Mouse (Mus musculus): Measurements from ENCODE around the gene Emp3. TPM values are rescaled to one million over a fixed set of nuclear protein-coding genes. Genes with fewer than 3 reads are reported as not detected.
"Not testable (repeated sequence)": the region's sequence is repeated elsewhere in the genome, so short reads cannot be mapped to it uniquely, and the experiment has no call there.

Gene Emp3
- polyA plus RNA-seq, 1 experiment from 2014 or later: 16.6 TPM

DNA sequence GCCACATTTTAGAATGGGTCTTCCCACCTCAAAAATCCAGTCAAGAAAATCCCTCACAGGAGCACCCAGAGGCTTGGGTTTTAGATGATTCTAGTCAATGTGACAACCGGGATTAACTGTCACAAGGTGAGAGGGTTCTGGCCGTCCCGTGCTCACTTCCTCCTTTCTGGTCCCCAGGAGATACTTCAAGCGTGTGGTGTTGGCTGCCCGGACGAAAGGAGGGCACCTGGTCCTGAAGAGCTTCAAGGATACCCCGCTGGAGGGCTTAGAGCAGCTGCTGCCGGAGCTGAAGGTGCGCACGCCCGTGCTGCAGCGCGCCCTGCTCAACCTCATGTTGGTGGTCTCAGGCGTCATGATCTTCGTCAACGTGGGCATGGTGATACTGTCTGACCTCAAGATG is 12.1 kb downstream of the Emp3 start:
- no peak for ATAC-seq
- no peaks in the 10 kb centered on the region for H3K4me1 ChIP-seq
- WGBS: 92% methylated on average over 16 of the region's 16 CpGs

DNA sequence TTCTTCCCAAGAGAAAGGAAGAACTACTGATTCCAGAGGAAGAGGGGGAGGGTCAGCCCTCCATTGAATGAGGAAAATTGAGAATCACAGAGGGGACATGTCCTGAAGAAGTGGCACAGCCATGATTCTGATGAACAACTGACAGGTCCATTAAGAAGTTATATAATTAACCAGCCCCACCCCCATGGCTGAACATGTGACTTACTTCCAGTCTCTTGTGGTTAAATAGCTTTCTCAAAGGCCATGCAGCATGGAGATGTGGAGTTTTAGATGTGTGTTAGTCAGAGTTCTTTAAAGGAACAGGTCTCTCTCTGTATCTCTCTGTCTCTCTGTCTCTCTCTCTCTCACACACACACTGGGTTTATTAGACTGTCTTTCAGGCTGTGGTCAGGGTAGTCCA is 12.8 kb downstream of the Emp3 start:
- Histone ChIP-seq H3K27ac (no peak overlapping the region), H3K36me3 (ENCODE audit: poor library complexity, severe bottlenecking) (peaks cover 28% of the 10 kb centered on the region), H3K27me3 (no peaks in the 10 kb centered on the region), H3K9me3 (replicated peaks) (no peaks in the 10 kb centered on the region), H3K9ac (no peak overlapping the region), H3K4me1 (no peaks in the 10 kb centered on the region), H3K4me3 (no peak overlapping the region), H3K4me2 (no peak overlapping the region)
- no peak for ATAC-seq

More for the DNA sequence above, 12.1 kb downstream of the Emp3 start:
- H3K9me3 ChIP-seq (replicated peaks): no peaks in the 10 kb centered on the region
- H3K9ac ChIP-seq: no peak overlapping the region
- no peak overlapping the region for H3K27ac ChIP-seq
- no peak overlapping the region for H3K4me2 ChIP-seq
- peaks cover 28% of the 10 kb centered on the region for H3K36me3 ChIP-seq (ENCODE audit: poor library complexity, severe bottlenecking)
- H3K27me3 ChIP-seq: no peaks in the 10 kb centered on the region
- H3K4me3 ChIP-seq: no peak overlapping the region

DNA sequence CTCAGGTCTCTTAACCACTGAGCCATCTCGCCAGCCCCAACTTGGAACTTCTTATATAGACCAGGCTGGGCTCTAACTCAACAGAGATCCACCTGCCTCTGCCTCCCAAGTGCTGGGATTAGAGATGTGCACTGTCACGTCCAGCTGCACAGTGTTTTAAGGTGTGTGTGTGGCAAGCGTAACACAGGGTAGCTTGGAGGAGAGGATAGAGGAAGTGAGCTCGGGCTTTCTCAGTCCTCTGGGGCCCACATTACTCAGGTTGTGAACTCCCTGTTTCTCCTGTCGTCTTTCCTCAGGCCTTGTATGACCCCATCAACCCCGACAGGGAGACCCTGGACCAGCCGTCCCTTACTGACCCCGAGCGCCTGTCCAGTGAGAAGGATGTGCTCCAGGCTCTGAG is 14.6 kb downstream of the Emp3 start:
- Histone ChIP-seq H3K4me1 (no peaks in the 10 kb centered on the region), H3K9me3 (replicated peaks) (no peaks in the 10 kb centered on the region), H3K9ac (no peak overlapping the region), H3K36me3 (ENCODE audit: poor library complexity, severe bottlenecking) (peaks cover 25% of the 10 kb centered on the region), H3K27ac (no peak overlapping the region), H3K4me2 (no peak overlapping the region), H3K27me3 (no peaks in the 10 kb centered on the region), H3K4me3 (no peak overlapping the region)
- WGBS: 92% methylated on average over 9 of the region's 9 CpGs
- no peak for ATAC-seq

DNA sequence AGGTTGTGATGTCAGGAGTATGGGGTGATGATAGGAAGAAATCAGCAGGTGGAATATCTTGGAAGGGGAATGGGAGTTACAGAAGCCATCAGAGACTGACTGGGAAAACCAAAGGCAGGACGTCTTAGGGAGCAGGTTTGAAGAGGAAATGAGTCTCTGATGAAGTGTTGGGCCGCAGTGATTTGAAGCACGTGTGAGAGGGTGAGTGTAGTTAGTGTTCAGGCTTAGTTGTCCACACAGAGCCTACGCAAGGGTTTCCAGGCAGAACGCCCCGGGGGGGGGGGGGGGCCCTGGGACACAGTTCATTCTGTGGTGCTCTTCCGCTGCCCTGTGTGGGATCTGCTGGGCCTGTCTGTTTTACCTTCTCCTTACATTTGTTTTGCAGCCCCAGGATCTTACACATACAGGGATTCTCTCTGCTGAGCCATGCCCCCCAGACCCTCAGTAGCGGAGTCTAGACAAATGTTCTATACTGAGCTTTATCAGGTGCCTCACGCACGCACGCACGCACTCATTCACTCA is 18.7 kb downstream of the Emp3 start:
- H3K9ac ChIP-seq: no peak overlapping the region
- ATAC-seq: no peak
- H3K9me3 ChIP-seq (replicated peaks): no peaks in the 10 kb centered on the region
- WGBS: 78% methylated on average over 12 of the region's 12 CpGs
- no peak overlapping the region for H3K4me2 ChIP-seq
- H3K4me3 ChIP-seq: no peak overlapping the region
- peaks cover 7% of the 10 kb centered on the region for H3K4me1 ChIP-seq
- no peaks in the 10 kb centered on the region for H3K27me3 ChIP-seq
- no peaks in the 10 kb centered on the region; the same call in 1 of the 2 replicates for H3K36me3 ChIP-seq (ENCODE audit: poor library complexity, severe bottlenecking)
- peak overlapping the region; percentile 25; the same call in 1 of the 2 replicates for H3K27ac ChIP-seq

DNA sequence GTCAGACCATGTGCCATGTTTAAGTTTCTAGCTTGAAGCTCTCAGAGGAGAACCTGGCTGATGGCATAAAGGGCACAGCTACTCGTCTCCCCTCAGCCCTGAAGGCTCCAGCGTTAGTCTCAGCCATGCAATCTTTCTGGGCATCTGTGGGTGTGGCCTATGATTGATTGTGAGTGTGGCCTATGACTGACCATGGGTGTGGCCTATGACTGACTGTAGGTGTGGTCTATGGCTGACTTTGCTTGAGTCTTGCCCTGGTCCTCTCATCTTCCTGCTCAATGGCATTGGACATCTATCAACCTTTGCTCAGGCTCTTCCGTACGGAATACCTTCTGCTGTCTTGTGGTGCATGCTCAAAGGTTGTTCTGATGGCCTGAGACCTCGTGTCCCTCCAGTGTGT is 19.6 kb downstream of the Emp3 start:
- no peak overlapping the region for H3K9ac ChIP-seq
- no peak for ATAC-seq
- H3K27ac ChIP-seq: no peak overlapping the region
- no peaks in the 10 kb centered on the region for H3K27me3 ChIP-seq
- no peaks in the 10 kb centered on the region for H3K9me3 ChIP-seq (replicated peaks)
- WGBS: 68% methylated on average over 5 of the region's 5 CpGs
- H3K4me2 ChIP-seq: no peak overlapping the region
- H3K4me1 ChIP-seq: peaks cover 12% of the 10 kb centered on the region
- H3K4me3 ChIP-seq: no peak overlapping the region
- no peaks in the 10 kb centered on the region for H3K36me3 ChIP-seq (ENCODE audit: poor library complexity, severe bottlenecking)

DNA sequence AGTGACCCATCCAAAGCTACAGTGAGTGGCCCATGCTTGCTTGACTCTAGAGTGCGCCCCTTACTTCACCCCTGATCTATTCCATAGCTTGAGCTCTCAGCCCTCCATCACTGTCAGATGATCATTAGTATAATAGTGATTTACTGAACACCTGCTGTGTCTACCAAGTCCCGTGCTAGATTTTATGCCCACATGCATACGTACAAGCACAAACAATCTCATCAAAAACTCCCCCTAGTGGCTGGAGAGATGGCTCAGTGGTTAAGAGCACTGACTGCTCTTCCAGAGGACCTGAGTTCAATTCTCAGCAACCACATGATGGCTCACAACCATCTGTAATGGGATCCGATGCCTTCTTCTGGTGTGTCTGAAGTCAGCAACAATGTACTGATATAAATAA is 23.1 kb downstream of the Emp3 start:
- WGBS: 53% methylated on average over 4 of the region's 4 CpGs
- H3K4me3 ChIP-seq: not testable (repeated sequence)

DNA sequence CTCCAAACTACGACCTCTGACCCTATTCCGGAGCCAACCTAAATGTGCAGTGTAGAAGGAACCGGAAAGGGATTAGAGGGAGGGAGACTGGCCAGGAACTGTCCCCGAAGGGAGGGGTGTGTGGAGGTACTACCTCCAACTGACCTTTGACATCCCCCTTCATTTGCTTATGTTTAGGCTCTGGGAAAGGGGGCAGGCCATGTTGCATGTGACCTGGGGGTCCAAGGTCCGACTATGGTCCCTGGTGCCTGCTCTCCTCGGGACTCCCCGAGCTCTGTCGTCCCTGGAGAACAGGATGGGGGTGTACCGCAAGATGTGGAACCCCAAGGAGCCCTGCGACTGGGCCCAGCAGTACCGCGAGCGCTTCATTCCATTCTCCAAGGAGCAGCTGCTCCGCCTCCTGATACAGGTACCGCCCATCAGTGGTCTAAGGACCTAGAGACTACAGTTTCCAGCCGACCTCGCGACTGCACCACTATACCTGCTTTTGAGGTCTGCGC is 23.9 kb downstream of the Emp3 start:
- ATAC-seq: peak; percentile 64
- Histone ChIP-seq H3K4me3 (peak overlapping the region; percentile 51), H3K4me1 (peaks cover 12% of the 10 kb centered on the region), H3K9me3 (replicated peaks) (no peaks in the 10 kb centered on the region), H3K4me2 (peak overlapping the region; percentile 89), H3K27ac (peak overlapping the region; percentile 37), H3K36me3 (ENCODE audit: poor library complexity, severe bottlenecking) (no peaks in the 10 kb centered on the region), H3K9ac (peak overlapping the region; percentile 60), H3K27me3 (no peaks in the 10 kb centered on the region)
- 1% methylated on average over 19 of the region's 19 CpGs for WGBS

More for the DNA sequence above, 23.1 kb downstream of the Emp3 start:
- not testable (repeated sequence) for H3K27me3 ChIP-seq; H3K36me3 ChIP-seq (ENCODE audit: poor library complexity, severe bottlenecking); ATAC-seq; H3K9ac ChIP-seq; H3K27ac ChIP-seq; H3K9me3 ChIP-seq (replicated peaks)
- peak overlapping the region; percentile 89 for H3K4me2 ChIP-seq
- peaks cover 12% of the 10 kb centered on the region for H3K4me1 ChIP-seq

DNA sequence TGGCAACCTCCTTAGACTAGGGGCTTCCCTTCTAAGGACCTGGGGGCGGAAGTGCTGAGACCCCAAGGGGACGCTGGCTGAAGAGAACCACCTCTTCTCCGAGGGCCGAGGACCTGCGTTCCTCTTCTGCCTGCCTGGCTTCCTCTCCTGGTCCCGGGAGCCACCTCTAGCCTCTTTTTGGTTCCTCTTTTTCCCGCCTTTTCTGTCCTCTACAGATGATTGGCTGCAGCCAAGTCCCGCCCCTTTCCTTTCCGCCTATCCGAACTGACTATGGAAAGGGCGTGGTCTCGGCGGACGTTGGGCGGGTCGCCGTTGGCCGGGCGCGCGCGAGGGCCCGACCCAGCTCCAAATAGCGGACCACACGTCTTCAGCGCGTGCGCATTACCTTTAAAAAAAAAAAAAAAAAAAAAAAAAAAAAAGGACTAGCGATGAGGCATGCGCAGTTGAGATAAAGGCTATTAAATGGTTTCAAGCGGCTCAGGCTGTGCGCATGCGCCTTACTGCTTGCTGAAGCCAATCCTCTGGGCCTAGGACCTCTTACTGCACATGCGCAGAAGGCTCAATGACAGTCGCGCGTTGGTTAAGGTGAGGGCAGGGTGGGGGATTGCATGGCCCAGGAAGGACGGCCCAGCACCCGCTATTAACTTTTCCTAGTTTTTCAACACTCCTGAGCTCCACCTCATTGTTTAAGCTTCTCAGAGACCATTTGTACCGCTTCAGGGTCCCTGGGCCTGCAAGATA is 24.5 kb downstream of the Emp3 start, which contains the start of the genes Syngr4 and Tmem143:
Syngr4 (minus strand) TSS at position 198 of the 741 bp plus-strand sequence.
Tmem143 (plus strand) TSS at position 425 of the 741 bp plus-strand sequence.
- Histone ChIP-seq H3K4me3 (peak within 1 kb of the TSS; percentile 51), H3K4me2 (peak within 1 kb of the TSS; percentile 89), H3K27me3 (no peaks in the 10 kb centered on the region), H3K9ac (peak within 1 kb of the TSS; percentile 60), H3K4me1 (peaks cover 12% of the 10 kb centered on the region), H3K36me3 (ENCODE audit: poor library complexity, severe bottlenecking) (no peaks in the 10 kb centered on the region), H3K27ac (peak within 1 kb of the TSS; percentile 37), H3K9me3 (replicated peaks) (no peaks in the 10 kb centered on the region)
- peak; percentile 90 for ATAC-seq
- 1% methylated on average over 40 of the region's 40 CpGs for WGBS

DNA sequence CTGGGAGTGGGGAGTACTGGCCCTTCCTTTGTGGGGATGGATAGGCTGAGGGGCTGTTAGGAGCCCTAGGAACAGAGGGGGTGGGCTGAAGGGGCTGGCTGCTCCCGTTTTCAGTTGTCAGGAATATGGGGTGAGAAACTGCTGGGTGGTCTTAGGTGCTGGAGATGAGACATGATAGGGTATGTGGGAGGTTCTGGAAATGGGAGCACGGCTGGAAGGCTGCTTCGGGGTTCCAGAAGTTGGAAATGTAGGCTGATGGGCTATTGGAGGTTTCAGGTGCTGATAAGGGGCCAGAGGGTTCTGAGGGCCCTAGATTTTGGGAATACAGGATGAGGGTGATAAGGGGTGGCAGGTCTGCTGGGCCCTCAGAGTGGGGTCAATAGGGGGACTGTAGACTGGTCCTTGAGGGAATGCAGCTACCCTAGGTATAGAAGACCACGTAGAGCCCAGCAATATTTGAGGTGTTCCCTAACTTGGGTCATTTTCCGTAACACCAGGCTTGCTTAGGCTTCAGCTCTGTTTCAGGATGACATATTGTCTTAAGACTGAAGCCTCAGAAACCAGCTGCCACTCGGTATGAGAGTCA is 25.2 kb downstream of the Emp3 start:
- H3K27me3 ChIP-seq: no peaks in the 10 kb centered on the region
- 76% methylated on average over 6 of the region's 6 CpGs for WGBS
- H3K4me2 ChIP-seq: peak overlapping the region; percentile 89
- H3K27ac ChIP-seq: no peak overlapping the region
- H3K4me3 ChIP-seq: peak overlapping the region; percentile 51
- H3K9ac ChIP-seq: no peak overlapping the region
- no peaks in the 10 kb centered on the region for H3K36me3 ChIP-seq (ENCODE audit: poor library complexity, severe bottlenecking)
- peaks cover 12% of the 10 kb centered on the region for H3K4me1 ChIP-seq
- peak; percentile 42 for ATAC-seq
- H3K9me3 ChIP-seq (replicated peaks): no peaks in the 10 kb centered on the region

DNA sequence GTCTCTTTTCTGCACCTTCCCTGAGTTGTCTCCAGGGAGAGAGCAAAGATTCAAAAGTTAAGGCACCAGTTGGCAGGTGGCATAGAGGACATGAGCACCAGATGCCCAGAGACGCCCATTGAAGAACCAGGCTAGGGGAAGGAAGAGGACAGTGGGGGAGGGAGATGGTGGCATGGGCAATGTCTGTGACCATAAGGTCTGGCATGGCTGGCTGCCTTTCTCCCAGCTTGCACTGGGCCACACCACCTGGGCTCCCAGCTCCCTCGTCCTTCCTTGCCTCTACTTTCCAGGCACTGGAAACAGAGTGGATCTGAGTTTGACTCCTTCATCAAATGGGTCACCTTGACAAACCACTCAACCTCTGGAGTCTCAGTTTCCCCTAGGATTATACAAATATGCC is 28.6 kb downstream of the Emp3 start:
- peaks cover 6% of the 10 kb centered on the region for H3K4me1 ChIP-seq
- H3K27ac ChIP-seq: no peak overlapping the region
- WGBS: 75% methylated on average over 2 of the region's 2 CpGs
- ATAC-seq: no peak
- no peak overlapping the region for H3K4me3 ChIP-seq
- H3K27me3 ChIP-seq: no peaks in the 10 kb centered on the region
- H3K9me3 ChIP-seq (replicated peaks): no peaks in the 10 kb centered on the region
- H3K9ac ChIP-seq: no peak overlapping the region
- H3K36me3 ChIP-seq (ENCODE audit: poor library complexity, severe bottlenecking): no peaks in the 10 kb centered on the region
- no peak overlapping the region for H3K4me2 ChIP-seq

DNA sequence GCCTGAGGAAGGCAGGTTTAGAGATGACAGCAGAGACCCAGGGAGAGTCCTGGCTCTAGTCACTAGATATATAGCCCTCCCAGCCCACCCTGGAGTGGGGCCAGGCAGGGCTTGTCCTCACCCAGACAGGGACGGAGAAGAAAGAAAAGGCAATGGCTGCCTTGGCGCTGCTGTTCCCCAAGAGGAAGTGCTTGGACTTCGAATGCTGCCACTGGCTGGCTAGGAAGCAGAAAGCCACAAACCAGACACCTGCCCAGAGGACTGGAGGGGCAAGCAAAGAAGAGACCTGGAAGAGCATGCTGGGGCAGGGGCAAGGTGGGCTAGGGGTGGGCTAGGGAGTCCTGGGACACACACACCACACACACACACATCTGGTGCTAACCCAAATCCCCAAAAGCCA is 34.0 kb downstream of the Emp3 start:
- 71% methylated on average over 3 of the region's 3 CpGs for WGBS

DNA sequence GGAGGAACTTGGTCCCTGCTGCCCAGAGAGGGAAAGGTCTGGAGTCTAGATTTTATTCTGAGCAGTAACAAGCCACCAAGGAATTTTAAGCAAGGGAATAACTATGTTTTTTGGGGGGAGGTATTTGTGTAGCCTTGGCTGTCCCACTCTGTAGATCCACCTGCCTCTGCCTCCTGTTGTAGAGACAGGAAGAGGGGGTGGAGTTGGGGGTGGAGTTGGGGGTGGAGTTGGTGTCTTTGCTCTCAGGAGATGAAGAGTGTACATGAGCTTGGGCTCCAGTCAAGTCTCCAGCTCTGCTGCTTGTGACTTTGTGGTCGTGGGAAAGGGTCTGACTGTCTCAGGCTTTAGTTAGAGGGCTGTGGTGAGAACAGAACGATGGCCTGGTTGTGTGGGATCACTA is 40.2 kb downstream of the Emp3 start:
- 88% methylated on average over 2 of the region's 2 CpGs for WGBS
- Histone ChIP-seq H3K4me1 (no peaks in the 10 kb centered on the region), H3K36me3 (ENCODE audit: poor library complexity, severe bottlenecking) (peaks cover 96% of the 10 kb centered on the region), H3K9me3 (replicated peaks) (no peaks in the 10 kb centered on the region), H3K4me3 (no peak overlapping the region), H3K4me2 (no peak overlapping the region), H3K27me3 (no peaks in the 10 kb centered on the region), H3K9ac (no peak overlapping the region), H3K27ac (no peak overlapping the region)
- no peak for ATAC-seq

More for the DNA sequence above, 34.0 kb downstream of the Emp3 start:
- H3K27me3 ChIP-seq: no peaks in the 10 kb centered on the region
- no peaks in the 10 kb centered on the region for H3K9me3 ChIP-seq (replicated peaks)
- H3K4me2 ChIP-seq: no peak overlapping the region
- no peaks in the 10 kb centered on the region for H3K4me1 ChIP-seq
- no peak overlapping the region for H3K27ac ChIP-seq
- ATAC-seq: no peak
- H3K36me3 ChIP-seq (ENCODE audit: poor library complexity, severe bottlenecking): peaks cover 41% of the 10 kb centered on the region
- peak overlapping the region; percentile 26; the same call in 1 of the 2 replicates for H3K9ac ChIP-seq
- H3K4me3 ChIP-seq: no peak overlapping the region

All from forebrain, embryonic 13.5 days (tissue).